10 mouse cellular contexts compared by ENCODE assay signal in the genomic region with DNA sequence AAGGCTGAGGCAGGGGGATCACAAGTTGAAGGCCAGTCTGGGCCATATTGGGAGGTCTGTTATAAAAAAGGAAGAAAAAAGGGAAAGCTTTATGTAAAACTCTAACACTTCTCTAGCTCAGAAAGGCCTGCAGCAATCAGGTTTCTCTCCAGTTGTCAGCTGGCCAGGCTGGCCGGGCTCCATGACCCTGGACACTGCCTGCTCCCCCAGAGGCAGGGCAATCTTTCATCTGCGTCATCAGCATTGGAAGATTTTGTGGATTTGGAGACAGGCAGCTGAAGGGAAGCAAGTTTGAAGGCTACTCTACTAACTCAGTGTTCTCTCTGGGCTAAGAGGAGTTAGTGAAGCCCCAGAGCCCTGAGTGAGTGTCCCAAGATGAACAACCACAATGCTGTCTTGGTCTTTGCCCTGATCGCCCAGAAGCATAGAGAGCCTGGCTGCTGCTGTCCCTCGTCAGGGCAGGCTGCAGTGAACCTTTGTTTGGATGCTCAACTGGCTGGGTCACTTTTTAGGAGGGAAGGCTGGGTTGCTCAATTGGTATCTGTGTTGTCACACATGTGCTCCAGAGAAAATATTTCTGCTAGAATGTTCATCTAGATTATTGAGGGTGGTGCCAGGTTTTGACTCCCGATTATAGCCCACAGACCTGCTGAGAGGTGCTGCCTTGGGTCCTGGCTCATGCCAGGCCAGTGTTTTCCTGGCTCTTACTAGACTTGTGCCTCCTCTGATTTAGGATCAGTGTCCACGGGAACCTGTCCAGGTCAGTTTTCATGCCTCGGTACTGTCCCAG. TPM values are rescaled to one million over a fixed set of nuclear protein-coding genes. Genes with fewer than 3 reads are reported as not detected.
DNase-seq lines count a peak whose midpoint lies in the region; ATAC-seq and TF ChIP-seq lines count a peak whose summit lies in the region.
"Had no signal": no experiment of that assay in that cellular context is flagged by ENCODE, and none has a peak within 500 bp of the region (broad histone marks: within the 10 kb centered on the region; RNA-seq: fewer than 3 reads in every experiment).

No protein-coding gene starts in this region.

- no peak overlapping the region for H3K27ac ChIP-seq in hindbrain, postnatal 0 days
- no peak overlapping the region for H3K27ac ChIP-seq in forebrain, embryonic 16.5 days (ENCODE audit: low read length)

- H3K4me3 ChIP-seq in hindbrain, postnatal 0 days (ENCODE audit: low read length) = no peak overlapping the region
- no peak overlapping the region for H3K4me3 ChIP-seq in forebrain, embryonic 16.5 days (replicated peaks; ENCODE audit: low read length)

- H3K4me2 ChIP-seq in hindbrain, postnatal 0 days (ENCODE audit: low read depth, low read length) = no peak overlapping the region
- no peak overlapping the region for H3K4me2 ChIP-seq in forebrain, embryonic 16.5 days (ENCODE audit: low read length)

- H3K4me1 ChIP-seq in hindbrain, postnatal 0 days (ENCODE audit: insufficient read depth, low read length) = no peaks in the 10 kb centered on the region
- H3K4me1 ChIP-seq in forebrain, embryonic 16.5 days (replicated peaks; ENCODE audit: control insufficient read depth, insufficient read depth, low read length) = no peaks in the 10 kb centered on the region

- peak; percentile 28 for DNase-seq in urinary bladder, postnatal 25 days (ENCODE audit: low spot score)
- no peak for DNase-seq in urinary bladder, adult 2 months (ENCODE audit: low spot score)
- peak; percentile 72 for DNase-seq in gastrocnemius, postnatal 10 days
- DNase-seq in kidney, postnatal 25 days = peak; percentile 75 to 83
- no peak for DNase-seq in hindbrain, postnatal 0 days (ENCODE audit: low spot score)
- DNase-seq in layer of hippocampus, adult 8-10 months (ENCODE audit: low spot score in 2 of 2) = no peak
- DNase-seq: cerebellum, adult 9-11 months; thymus, postnatal 4 days had no signal

- no peaks in the 10 kb centered on the region for H3K27me3 ChIP-seq in hindbrain, postnatal 0 days (ENCODE audit: insufficient read depth, low read length)
- H3K27me3 ChIP-seq in forebrain, embryonic 16.5 days (replicated peaks; ENCODE audit: control insufficient read depth, insufficient read depth, low read length) = no peaks in the 10 kb centered on the region

- ATAC-seq in hindbrain, postnatal 0 days = no peak
- ATAC-seq in forebrain, embryonic 16.5 days = no peak
- ATAC-seq: inflammation-experienced regulatory T-cells, adult 6 months had no signal

- H3K36me3 ChIP-seq in hindbrain, postnatal 0 days (ENCODE audit: insufficient read depth, low read length) = peaks cover 23% of the 10 kb centered on the region; the same call in 1 of the 2 replicates
- H3K36me3 ChIP-seq in forebrain, embryonic 16.5 days (ENCODE audit: control insufficient read depth, insufficient read depth) = peaks cover 5% of the 10 kb centered on the region

- no peak overlapping the region for H3K9ac ChIP-seq in hindbrain, postnatal 0 days (replicated peaks; ENCODE audit: low read length)
- H3K9ac ChIP-seq in forebrain, embryonic 16.5 days (replicated peaks; ENCODE audit: low read depth, low read length) = no peak overlapping the region

- TF ChIP-seq CTCF in hindbrain, postnatal 0 days (IDR thresholded peaks at IDR 0.05; ENCODE audit: low read depth) = no peak

- 84% methylated on average over 7 of the region's 7 CpGs for WGBS in hindbrain, postnatal 0 days
- WGBS in forebrain, embryonic 16.5 days = 89% methylated on average over 7 of the region's 7 CpGs

- no peaks in the 10 kb centered on the region for H3K9me3 ChIP-seq in hindbrain, postnatal 0 days (ENCODE audit: low read length)
- H3K9me3 ChIP-seq in forebrain, embryonic 16.5 days (ENCODE audit: control insufficient read depth, low read length) = no peaks in the 10 kb centered on the region

RNA-seq across cellular contexts. Expression of gene Nadk, which starts 16.4 kb away (rescaled TPM):
- 110 and 118 TPM in 2 replicates for polyA plus RNA-seq in urinary bladder, adult 2 months (2012; rRNA removed)
- total RNA-seq in gastrocnemius, postnatal 10 days (2021) = 10 to 100 TPM; 20.8 to 25.2 TPM
- total RNA-seq in hindbrain, postnatal 0 days (2014; rRNA removed) = 98.6 and 108 TPM in 2 replicates
- polyA plus RNA-seq in hindbrain, postnatal 0 days (2015; fragmentation: Nextera tagmentation; extraction: Ambion mirVana) = 57.5 and 59.6 TPM in 2 replicates
- 10 to 100 TPM; 52.2 to 69.2 (median 59.6) TPM for total RNA-seq in layer of hippocampus, adult 8-10 months (2022)
- 113 and 120 TPM in 2 replicates for polyA plus RNA-seq in forebrain, embryonic 16.5 days (2015; fragmentation: Nextera tagmentation; extraction: Ambion mirVana)

RNA-seq across cellular contexts. Expression of gene Slc35e2, which starts 22.7 kb away (rescaled TPM):
- polyA plus RNA-seq in urinary bladder, adult 2 months (2012; rRNA removed) = 6.1 and 7.8 TPM in 2 replicates
- total RNA-seq in gastrocnemius, postnatal 10 days (2021) = 1 to 10 TPM; 6.5 to 8.6 TPM
- 72.0 and 77.2 TPM in 2 replicates for total RNA-seq in hindbrain, postnatal 0 days (2014; rRNA removed)
- 11.1 and 13.2 TPM in 2 replicates for polyA plus RNA-seq in hindbrain, postnatal 0 days (2015; fragmentation: Nextera tagmentation; extraction: Ambion mirVana)
- total RNA-seq in layer of hippocampus, adult 8-10 months (2022) = 10 to 100 TPM; 36.1 to 48.6 (median 42.5) TPM
- 12.0 and 12.9 TPM in 2 replicates for polyA plus RNA-seq in forebrain, embryonic 16.5 days (2015; fragmentation: Nextera tagmentation; extraction: Ambion mirVana)

RNA-seq across cellular contexts. Expression of gene Cdk11b, which starts 46.1 kb away (rescaled TPM):
- 35.6 and 61.6 TPM in 2 replicates for polyA plus RNA-seq in urinary bladder, adult 2 months (2012; rRNA removed)
- 10 to 100 TPM; 24.4 to 33.1 TPM for total RNA-seq in gastrocnemius, postnatal 10 days (2021)
- 16.5 and 21.4 TPM in 2 replicates for total RNA-seq in hindbrain, postnatal 0 days (2014; rRNA removed)
- polyA plus RNA-seq in hindbrain, postnatal 0 days (2015; fragmentation: Nextera tagmentation; extraction: Ambion mirVana) = 65.5 and 74.3 TPM in 2 replicates
- 10 to 100 TPM; 42.1 to 54.8 (median 46.9) TPM for total RNA-seq in layer of hippocampus, adult 8-10 months (2022)
- polyA plus RNA-seq in forebrain, embryonic 16.5 days (2015; fragmentation: Nextera tagmentation; extraction: Ambion mirVana) = 62.4 and 65.2 TPM in 2 replicates

Comparison
In these comparisons a context has a peak if more than half of its experiments do, and no peak if none do; other contexts are left out.
1. DNase-seq: peak in urinary bladder, postnatal 25 days (single experiment), gastrocnemius, postnatal 10 days (single experiment) and kidney, postnatal 25 days (2 of 2); none in urinary bladder, adult 2 months (single experiment), hindbrain, postnatal 0 days (single experiment) and layer of hippocampus, adult 8-10 months (0 of 2).